Mouse (Mus musculus) heart, postnatal 0 days (tissue): ENCODE data around the gene Nr1h2. TPM values are rescaled to one million over a fixed set of nuclear protein-coding genes. Genes with fewer than 3 reads are reported as not detected.
A peak's percentile ranks its signal among the peaks of the same experiment; 100 is the strongest.

Source experiments
- ATAC-seq: fragments of 200-750 bp; cut with Nextera tagmentation; 2 replicates; pipeline ENCODE4 v1.8.0; 2017; ENCODE audit warnings: low read depth, moderate number of reproducible peaks, moderate library complexity; ENCODE audit not compliant: insufficient read depth
- DNase-seq: peaks from one replicate; pipeline ENCODE4 v3.0.0-alpha.2; 2016; ENCODE audit warnings: low spot score
- H3K27ac ChIP-seq: fragments of 300-500 bp; sonication (generic); 2 replicates; pipeline ENCODE4 v1.5.1; 2014; ENCODE audit warnings: low read depth, mild to moderate bottlenecking
- H3K27me3 ChIP-seq: fragments of 300-500 bp; sonication (generic); 2 replicates; pipeline ENCODE4 v1.6.1; 2014; ENCODE audit warnings: low read length, mixed read lengths; ENCODE audit not compliant: control insufficient read depth, insufficient read depth
- H3K36me3 ChIP-seq: fragments of 300-500 bp; sonication (generic); replicated peaks from 2 replicates; pipeline ENCODE4 v1.6.1; 2014; ENCODE audit warnings: low read length, mixed read lengths; ENCODE audit not compliant: control insufficient read depth, insufficient read depth
- H3K4me1 ChIP-seq: fragments of 300-500 bp; sonication (generic); 2 replicates; pipeline ENCODE4 v1.6.1; 2014; ENCODE audit warnings: antibody characterized with exemption; ENCODE audit not compliant: control insufficient read depth, insufficient read depth
- H3K4me2 ChIP-seq: fragments of 300-500 bp; sonication (generic); 2 replicates; pipeline ENCODE4 v1.6.1; 2014; ENCODE audit warnings: low read depth, mild to moderate bottlenecking, low read length, moderate library complexity
- H3K4me3 ChIP-seq: fragments of 300-500 bp; sonication (generic); 2 replicates; pipeline ENCODE4 v1.5.1; 2014; ENCODE audit warnings: low read depth, low read length
- H3K9ac ChIP-seq: fragments of 300-500 bp; sonication (generic); replicated peaks from 2 replicates; pipeline ENCODE4 v1.6.1; 2014; ENCODE audit warnings: low read depth, low read length, mixed read lengths
- H3K9me3 ChIP-seq: fragments of 300-500 bp; sonication (generic); replicated peaks from 2 replicates; pipeline ENCODE4 v1.6.1; 2016; ENCODE audit warnings: low read length; ENCODE audit not compliant: control insufficient read depth
- CTCF ChIP-seq: IDR thresholded peaks from 2 replicates; pipeline ENCODE4 v1.5.1; 2016; ENCODE audit warnings: antibody characterized with exemption, control low read depth, low read depth
- EP300 ChIP-seq: IDR thresholded peaks from 2 replicates; pipeline ENCODE4 v1.6.1; 2016; ENCODE audit warnings: antibody characterized with exemption, low read depth
- WGBS: fragments of 180-500 bp; shearing (Covaris S2); extraction: QIAGEN DNeasy Blood & Tissue Kit; methylation state at CpG from one replicate; pipeline ENCODE4 v1.1.7; 2014; 5-methylcytosine and 5-hydroxymethylcytosine counted together
- polyA plus RNA-seq: library from polyadenylated mRNA; unstranded; fragments of >200 nt; fragmentation: Nextera tagmentation; extraction: Ambion mirVana; gene quantifications from 2 replicates; pipeline ENCODE4 v1.2.1, GENCODE M21; 2015
- total RNA-seq: library from RNA; depleted of rRNA; stranded (reverse); fragments of >200 nt; gene quantifications from 2 replicates; pipeline ENCODE4 v1.2.3, GENCODE M21; 2014; ENCODE audit warnings: low replicate concordance

Gene Nr1h2
- total and polyA plus RNA-seq, 2 experiments from 2014 or later: 50.1 to 60.9 TPM

DNA sequence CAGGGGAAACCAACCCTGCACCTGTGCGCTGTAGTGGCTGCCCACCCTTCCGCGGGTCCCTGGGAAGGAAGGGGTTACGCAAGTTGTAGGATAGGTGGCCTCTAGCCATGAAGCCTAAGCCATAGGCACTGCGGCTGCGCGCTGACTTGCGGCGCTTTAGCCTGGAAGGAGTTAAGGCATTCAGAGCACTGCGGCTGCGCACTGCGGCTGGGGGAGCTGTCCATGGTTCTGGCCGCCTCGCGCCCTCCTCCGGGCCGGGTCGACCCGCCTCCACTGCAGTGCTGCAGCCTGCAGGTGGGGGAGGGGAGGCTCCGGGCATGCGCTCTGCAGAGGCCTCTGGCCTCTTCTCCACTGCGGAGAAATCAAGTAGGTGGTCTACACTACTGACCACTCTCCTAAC lies 40.0 kb upstream of the Nr1h2 start:
- no peaks in the 10 kb centered on the region for H3K9me3 ChIP-seq
- TF ChIP-seq EP300 (no peak), CTCF (no peak)
- no peak overlapping the region for H3K4me3 ChIP-seq
- DNase-seq (peak; percentile 46), ATAC-seq (peak; percentile 49)
- H3K4me1 ChIP-seq: peaks cover 10% of the 10 kb centered on the region
- no peaks in the 10 kb centered on the region for H3K36me3 ChIP-seq
- H3K9ac ChIP-seq: no peak overlapping the region
- H3K27ac ChIP-seq: no peak overlapping the region
- peaks cover 55% of the 10 kb centered on the region for H3K27me3 ChIP-seq
- WGBS: under 1% methylated on average over 22 of the region's 22 CpGs
- H3K4me2 ChIP-seq: no peak overlapping the region

DNA sequence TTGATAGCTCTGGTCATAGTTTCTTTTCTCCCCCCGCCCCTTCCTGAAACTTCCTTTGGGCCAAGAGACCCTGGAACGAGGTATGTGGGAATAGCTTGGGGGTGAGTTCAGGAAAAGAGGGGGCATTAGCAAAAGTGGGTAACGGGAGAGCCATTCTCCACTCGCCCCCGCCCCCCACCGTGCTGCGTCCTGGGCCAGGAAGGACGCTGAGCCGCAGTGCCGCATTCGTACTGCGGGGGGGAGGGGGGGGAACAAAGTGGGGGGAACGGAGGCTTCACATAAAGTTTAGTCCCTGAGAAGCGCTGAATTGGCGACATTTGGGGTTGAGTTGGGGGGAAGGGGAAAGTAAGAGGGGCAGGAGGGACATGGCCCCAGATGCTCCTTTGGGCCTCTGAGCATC lies 39.3 kb upstream of the Nr1h2 start:
- Histone ChIP-seq H3K4me1 (peaks cover 10% of the 10 kb centered on the region), H3K36me3 (no peaks in the 10 kb centered on the region), H3K27me3 (peaks cover 63% of the 10 kb centered on the region), H3K27ac (no peak overlapping the region), H3K4me2 (no peak overlapping the region), H3K4me3 (no peak overlapping the region), H3K9me3 (no peaks in the 10 kb centered on the region), H3K9ac (no peak overlapping the region)
- ATAC-seq (no peak), DNase-seq (no peak)
- WGBS: 2% methylated on average over 15 of the region's 15 CpGs
- TF ChIP-seq EP300: no peak
- TF ChIP-seq CTCF: no peak

DNA sequence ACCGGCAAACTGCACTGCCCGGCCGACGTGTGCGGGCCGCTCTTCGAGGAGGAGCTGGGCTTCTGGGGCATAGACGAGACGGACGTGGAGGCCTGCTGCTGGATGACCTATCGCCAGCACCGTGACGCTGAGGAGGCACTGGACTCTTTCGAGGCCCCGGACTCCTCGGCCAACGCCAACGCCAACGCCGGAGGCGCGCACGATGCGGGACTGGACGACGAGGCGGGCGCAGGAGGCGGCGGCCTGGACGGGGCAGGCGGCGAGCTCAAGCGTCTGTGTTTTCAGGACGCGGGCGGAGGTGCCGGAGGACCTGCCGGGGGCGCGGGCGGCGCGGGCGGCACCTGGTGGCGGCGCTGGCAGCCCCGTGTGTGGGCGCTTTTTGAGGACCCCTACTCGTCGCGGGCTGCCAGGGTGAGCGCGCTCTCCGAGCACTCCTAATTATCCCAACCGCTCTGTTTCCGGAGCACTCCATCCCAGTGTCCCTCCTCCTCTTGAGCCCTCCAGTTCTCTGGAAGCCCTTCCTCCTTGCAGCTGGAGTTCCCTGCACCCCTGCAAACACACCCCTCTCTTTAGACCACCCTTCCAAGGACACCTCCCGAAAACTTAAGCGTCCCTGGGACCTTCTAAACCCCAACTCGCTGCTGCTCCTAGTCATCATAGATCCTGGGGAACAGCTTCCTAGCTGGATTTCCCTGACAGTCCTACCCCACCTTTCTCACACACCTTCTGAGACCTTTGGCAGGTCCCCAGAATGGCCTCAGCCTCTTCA lies 37.8 kb upstream of the Nr1h2 start:
- WGBS: under 1% methylated on average over 41 of the region's 60 CpGs
- ATAC-seq (no peak), DNase-seq (no peak)
- Histone ChIP-seq H3K36me3 (no peaks in the 10 kb centered on the region), H3K4me3 (peak overlapping the region; percentile 49), H3K4me2 (peak overlapping the region; percentile 91), H3K4me1 (peaks cover 12% of the 10 kb centered on the region), H3K9me3 (no peaks in the 10 kb centered on the region), H3K27me3 (peaks cover 75% of the 10 kb centered on the region), H3K27ac (no peak overlapping the region), H3K9ac (no peak overlapping the region)
- TF ChIP-seq CTCF (no peak), EP300 (no peak)

DNA sequence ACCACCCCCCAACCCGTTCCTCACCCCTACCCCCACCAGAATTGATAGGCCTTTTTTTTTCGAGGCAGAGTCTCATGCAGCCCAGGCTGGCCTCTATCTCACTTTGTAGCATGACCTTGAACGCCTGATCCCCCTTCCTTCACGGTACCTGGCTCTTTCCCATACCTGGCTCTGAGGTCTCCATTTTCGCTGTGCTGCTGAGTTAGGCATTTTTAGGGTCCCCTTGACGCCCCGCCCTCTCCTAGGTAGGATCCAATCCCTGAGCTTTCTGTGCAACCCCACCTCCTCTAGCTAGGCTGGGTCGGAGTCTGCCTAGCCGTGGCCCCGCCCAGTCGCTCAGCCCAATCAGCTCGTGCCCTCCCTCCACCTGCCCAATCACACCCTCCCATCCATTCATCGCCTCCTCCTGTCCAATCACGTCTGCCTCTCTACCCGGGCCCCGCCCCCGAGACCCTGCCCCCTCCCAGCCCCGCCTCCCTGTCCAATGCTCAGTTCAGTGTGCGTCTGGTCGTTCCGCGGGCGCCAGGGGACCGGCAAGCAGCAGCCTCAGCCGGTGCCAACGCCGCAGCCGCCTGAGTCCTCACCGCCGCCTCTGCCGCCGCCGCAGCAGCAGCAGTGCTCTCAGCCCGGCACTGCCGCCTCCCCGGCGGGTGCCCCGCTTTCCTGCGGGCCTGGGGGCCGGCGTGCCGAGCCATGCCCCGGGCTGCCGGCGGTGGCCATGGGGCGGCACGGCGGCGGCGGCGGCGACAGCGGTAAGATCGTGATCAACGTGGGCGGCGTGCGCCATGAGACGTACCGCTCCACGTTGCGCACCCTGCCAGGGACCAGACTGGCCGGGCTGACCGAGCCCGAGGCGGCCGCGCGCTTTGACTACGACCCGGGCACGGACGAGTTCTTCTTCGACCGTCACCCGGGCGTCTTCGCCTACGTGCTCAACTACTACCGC lies 36.9 kb upstream of the Nr1h2 start, which contains the start of gene Kcnc3:
Gene Kcnc3, plus strand, starts transcription at position 263 of the 946 bp plus-strand sequence.
- no peaks in the 10 kb centered on the region for H3K36me3 ChIP-seq
- H3K27me3 ChIP-seq: peaks cover 84% of the 10 kb centered on the region
- TF ChIP-seq EP300 (no peak), CTCF (no peak)
- peak within 1 kb of the TSS; percentile 91 for H3K4me2 ChIP-seq
- H3K9me3 ChIP-seq: no peaks in the 10 kb centered on the region
- ATAC-seq (peak; percentile 89), DNase-seq (peak; percentile 71)
- H3K9ac ChIP-seq: no peak within 1 kb of the TSS
- H3K27ac ChIP-seq: no peak within 1 kb of the TSS
- peak within 1 kb of the TSS; percentile 49 for H3K4me3 ChIP-seq
- under 1% methylated on average over 68 of the region's 80 CpGs for WGBS
- peaks cover 12% of the 10 kb centered on the region for H3K4me1 ChIP-seq

DNA sequence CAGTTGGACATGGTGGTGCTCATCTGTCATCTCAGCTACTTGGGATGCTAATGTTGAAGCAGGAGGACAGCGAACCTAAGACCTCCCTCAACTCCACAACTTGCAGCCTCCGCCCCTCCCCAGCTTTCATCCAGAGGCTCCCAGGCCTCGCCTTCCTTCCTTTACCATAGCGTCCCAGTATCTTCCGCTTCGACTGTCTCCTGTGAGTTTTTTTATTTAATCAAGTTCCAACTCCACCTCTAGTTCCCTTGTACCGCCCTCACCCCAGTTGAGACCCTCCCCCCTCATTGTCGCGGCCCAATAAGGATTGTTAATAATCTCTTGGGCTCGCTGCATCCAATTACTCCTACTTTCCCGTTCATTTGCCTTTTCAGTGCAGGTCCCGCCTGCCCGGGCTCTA lies 36.2 kb upstream of the Nr1h2 start:
- 6% methylated on average over 13 of the region's 13 CpGs for WGBS
- no peak overlapping the region for H3K4me3 ChIP-seq
- no peak for DNase-seq
- 0 out of 2 replicates have a peak overlapping the region, but pooled peaks have one; percentile 91 for H3K4me2 ChIP-seq
- TF ChIP-seq EP300 (no peak), CTCF (no peak)
- no peak overlapping the region for H3K27ac ChIP-seq
- H3K36me3 ChIP-seq: no peaks in the 10 kb centered on the region
- H3K9me3 ChIP-seq: no peaks in the 10 kb centered on the region
- no peak for ATAC-seq
- peaks cover 91% of the 10 kb centered on the region for H3K27me3 ChIP-seq
- H3K4me1 ChIP-seq: peaks cover 12% of the 10 kb centered on the region
- H3K9ac ChIP-seq: no peak overlapping the region
